9 mouse cellular contexts compared by ENCODE assay signal in the genomic region with DNA sequence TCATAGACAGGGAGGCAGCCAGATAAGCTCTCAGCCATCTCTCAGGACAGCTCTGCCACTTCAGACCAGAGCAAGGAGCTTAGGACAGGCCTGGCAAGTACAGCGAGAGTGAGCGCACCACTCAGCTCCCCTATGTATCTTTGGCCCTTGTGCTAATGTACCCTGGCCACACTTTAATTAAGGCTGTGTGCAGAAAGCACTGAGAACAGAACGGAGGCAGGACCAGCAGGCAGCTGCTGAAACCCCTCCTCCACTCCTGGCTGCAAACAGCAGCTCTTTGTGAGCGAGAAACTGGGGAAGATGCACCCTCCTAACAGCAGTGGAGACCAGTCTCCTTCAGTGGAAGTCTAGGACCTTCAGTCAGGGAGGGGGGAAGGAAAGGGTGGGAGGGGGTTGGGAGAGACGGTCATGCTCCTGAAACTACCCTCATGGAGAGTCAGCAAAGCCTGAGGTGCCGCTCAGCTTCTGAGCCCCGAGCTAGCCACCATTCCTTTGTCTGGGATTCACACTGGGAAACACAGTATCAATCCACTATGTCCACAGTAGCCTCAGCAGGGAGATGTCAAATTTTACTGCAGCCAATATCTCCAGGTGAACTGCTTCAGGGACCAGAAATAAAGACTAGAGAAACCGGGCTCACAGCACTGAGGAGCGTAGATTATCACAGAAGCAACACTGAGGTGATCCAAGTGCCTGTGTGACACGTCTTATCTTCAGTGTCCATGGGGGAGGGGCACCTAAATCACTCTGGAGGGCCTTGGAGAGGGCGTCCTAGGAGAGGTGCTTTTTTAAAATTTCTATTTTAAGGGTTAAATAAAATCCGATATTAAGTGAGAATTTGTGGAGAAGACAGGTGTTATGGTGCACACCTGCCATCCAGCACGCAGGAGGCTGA. TPM values are rescaled to one million over a fixed set of nuclear protein-coding genes. Genes with fewer than 3 reads are reported as not detected.
DNase-seq lines count a peak whose midpoint lies in the region; ATAC-seq and TF ChIP-seq lines count a peak whose summit lies in the region.
"Had no signal": no experiment of that assay in that cellular context is flagged by ENCODE, and none has a peak within 500 bp of the region (broad histone marks: within the 10 kb centered on the region; RNA-seq: fewer than 3 reads in every experiment).

No protein-coding gene starts in this region.

- no peaks in the 10 kb centered on the region for H3K36me3 ChIP-seq in heart, embryonic 14.5 days (ENCODE audit: control insufficient read depth, insufficient read depth, low read length)
- H3K36me3 ChIP-seq in limb, embryonic 14.5 days (ENCODE audit: control insufficient read depth, insufficient read depth, low read length): no peaks in the 10 kb centered on the region
- no peaks in the 10 kb centered on the region for H3K36me3 ChIP-seq in stomach, embryonic 15.5 days

- intact Hi-C loops in heart, postnatal 25 days (cut with DNase I): no loop called here

- 23% methylated on average over 13 of the region's 13 CpGs for WGBS in heart, embryonic 14.5 days
- 38% methylated on average over 13 of the region's 13 CpGs for WGBS in limb, embryonic 14.5 days
- WGBS in stomach, embryonic 15.5 days: 33% methylated on average over 13 of the region's 13 CpGs

- no peak for DNase-seq in heart, postnatal 25 days (ENCODE audit: low spot score)
- DNase-seq in testis, postnatal 14 days (ENCODE audit: low spot score): peak; percentile 49
- DNase-seq in testis, postnatal 10 days (ENCODE audit: low spot score): no peak
- DNase-seq in limb, embryonic 14.5 days (ENCODE audit: low spot score): no peak
- DNase-seq in spleen, postnatal 14 days (ENCODE audit: low spot score in 2 of 2): no peak
- no peak for DNase-seq in left cerebral cortex, adult 9 months (ENCODE audit: low spot score in 2 of 2)
- DNase-seq: kidney, adult 2 months had no signal

- no peaks in the 10 kb centered on the region for H3K9me3 ChIP-seq in heart, embryonic 14.5 days (ENCODE audit: control insufficient read depth, low read length)
- H3K9me3 ChIP-seq in limb, embryonic 14.5 days (ENCODE audit: control insufficient read depth, low read length): no peaks in the 10 kb centered on the region
- H3K9me3 ChIP-seq in stomach, embryonic 15.5 days: no peaks in the 10 kb centered on the region

- no peaks in the 10 kb centered on the region for H3K27me3 ChIP-seq in heart, embryonic 14.5 days (ENCODE audit: control insufficient read depth, insufficient read depth, low read length)
- no peaks in the 10 kb centered on the region for H3K27me3 ChIP-seq in limb, embryonic 14.5 days (ENCODE audit: control insufficient read depth, insufficient read depth, low read length)
- no peaks in the 10 kb centered on the region for H3K27me3 ChIP-seq in stomach, embryonic 15.5 days (replicated peaks)

- ATAC-seq in heart, embryonic 14.5 days (ENCODE audit: insufficient number of reproducible peaks, insufficient read depth, low FRiP score, low read depth): no peak
- 0 out of 2 replicates have a peak, but pooled peaks have one; percentile 30 for ATAC-seq in limb, embryonic 14.5 days (ENCODE audit: low FRiP score, low read depth)
- ATAC-seq in stomach, embryonic 15.5 days (ENCODE audit: insufficient read depth, low FRiP score, low read depth): no peak

- H3K4me1 ChIP-seq in heart, embryonic 14.5 days (ENCODE audit: control insufficient read depth in 2 of 2, insufficient read depth in 2 of 2, low read length in 2 of 2): peaks cover 6 to 9% of the 10 kb centered on the region in 2 experiments; a peak in 3 of 4 replicates
- no peaks in the 10 kb centered on the region for H3K4me1 ChIP-seq in limb, embryonic 14.5 days (ENCODE audit: control insufficient read depth, insufficient read depth, low read length)
- no peaks in the 10 kb centered on the region for H3K4me1 ChIP-seq in stomach, embryonic 15.5 days

- H3K27ac ChIP-seq in heart, embryonic 14.5 days (replicated peaks in 1 of 2; ENCODE audit: control insufficient read depth in 1 of 2, insufficient read depth in 1 of 2, low read depth in 2 of 2, low read length in 2 of 2): no peak overlapping the region
- H3K27ac ChIP-seq in limb, embryonic 14.5 days (replicated peaks; ENCODE audit: low read depth, low read length): no peak overlapping the region
- H3K27ac ChIP-seq in stomach, embryonic 15.5 days: no peak overlapping the region

- TF ChIP-seq POLR2A in limb, embryonic 14.5 days (IDR thresholded peaks at IDR 0.05; ENCODE audit: borderline replicate concordance, extremely low read depth, insufficient read depth, insufficient read length): no peak

- H3K9ac ChIP-seq in heart, embryonic 14.5 days (ENCODE audit: low read length): 0 out of 2 replicates have a peak overlapping the region, but pooled peaks have one; percentile 4
- H3K9ac ChIP-seq in limb, embryonic 14.5 days (ENCODE audit: low read depth, low read length, severe bottlenecking): 0 out of 2 replicates have a peak overlapping the region, but pooled peaks have one; percentile 21
- H3K9ac ChIP-seq in stomach, embryonic 15.5 days: no peak overlapping the region

- H3K4me3 ChIP-seq in heart, embryonic 14.5 days (ENCODE audit: control insufficient read depth in 1 of 2, insufficient read depth in 1 of 2, low read depth in 1 of 2, low read length in 2 of 2): no peak overlapping the region
- no peak overlapping the region for H3K4me3 ChIP-seq in limb, embryonic 14.5 days (replicated peaks; ENCODE audit: low read length)
- H3K4me3 ChIP-seq in stomach, embryonic 15.5 days (replicated peaks): no peak overlapping the region

- peak overlapping the region; percentile 41 for H3K4me2 ChIP-seq in heart, embryonic 14.5 days (ENCODE audit: low read length)
- H3K4me2 ChIP-seq in limb, embryonic 14.5 days (replicated peaks; ENCODE audit: low read depth, low read length, severe bottlenecking): no peak overlapping the region
- peak overlapping the region; percentile 10; the same call in 1 of the 2 replicates for H3K4me2 ChIP-seq in stomach, embryonic 15.5 days

RNA-seq across cellular contexts. Expression of a gene that starts 18.0 kb away (rescaled TPM):
- 28.8 and 31.6 TPM in 2 replicates for polyA plus RNA-seq in heart, embryonic 14.5 days (2014; fragmentation: Nextera tagmentation; extraction: Ambion mirVana)
- 10 to 100 TPM in 1 of 2 experiments, 1 to 10 TPM in 1; 8.3 to 12.1 TPM for total RNA-seq in heart, postnatal 25 days (2021)
- polyA plus RNA-seq in limb, embryonic 14.5 days (2012; rRNA removed): 2.6 and 4.7 TPM in 2 replicates
- polyA plus RNA-seq in limb, embryonic 14.5 days (2014; fragmentation: Nextera tagmentation; extraction: Ambion mirVana): 1.7 and 2.5 TPM in 2 replicates
- polyA plus RNA-seq in stomach, embryonic 15.5 days (2015; fragmentation: Nextera tagmentation; extraction: Ambion mirVana): 0.63 and 0.99 TPM in 2 replicates
